18 mouse cellular contexts compared by ENCODE assay signal in the genomic region with DNA sequence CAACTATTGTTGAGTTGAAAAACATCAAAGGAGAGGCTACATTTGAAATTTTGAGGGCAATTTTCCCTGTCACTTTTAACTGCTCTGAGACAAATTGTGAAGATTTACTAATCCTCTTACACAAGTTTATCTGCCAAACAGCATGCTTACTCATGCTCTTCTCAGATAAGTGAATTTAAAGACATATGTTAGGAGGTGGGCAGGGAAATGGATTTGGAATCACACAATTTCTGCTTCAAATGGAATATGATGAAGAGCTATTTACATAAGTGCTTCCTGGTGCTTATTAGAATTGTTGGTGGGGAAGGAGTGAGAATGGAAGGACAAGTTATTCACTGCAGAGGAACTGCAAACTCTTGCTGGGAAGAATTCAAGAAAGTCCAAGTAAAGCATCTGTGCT.
"Had no signal": no experiment of that assay in that cellular context is flagged by ENCODE, and none has a peak within 500 bp of the region (broad histone marks: within the 10 kb centered on the region; RNA-seq: fewer than 3 reads in every experiment).

No protein-coding gene starts in this region.

- H3K4me2 ChIP-seq: lung, embryonic 14.5 days; midbrain, embryonic 12.5 days; neural tube, embryonic 13.5 days; neural tube, embryonic 15.5 days had no signal

- H3K36me3 ChIP-seq: midbrain, embryonic 10.5 days; midbrain, embryonic 12.5 days; neural tube, embryonic 13.5 days; neural tube, embryonic 15.5 days had no signal

- H3K27ac ChIP-seq: liver, embryonic 14.5 days; midbrain, embryonic 10.5 days; midbrain, embryonic 12.5 days; neural tube, embryonic 13.5 days; neural tube, embryonic 15.5 days had no signal

- H3K9me3 ChIP-seq: midbrain, embryonic 10.5 days; midbrain, embryonic 12.5 days; neural tube, embryonic 13.5 days; neural tube, embryonic 15.5 days had no signal

- DNase-seq: lung, adult 18-20 months; lung, embryonic 14.5 days; lung, postnatal 10 days; lung, postnatal 4 days; midbrain, embryonic 14.5 days; retina, postnatal 1 day; right cerebral cortex, postnatal 25 days; right cerebral cortex, postnatal 4 days; spleen, adult 18-20 months; thymus, adult 2 months; thymus, postnatal 25 days; thymus, postnatal 4 days had no signal

- H3K27me3 ChIP-seq: midbrain, embryonic 12.5 days; neural tube, embryonic 13.5 days; neural tube, embryonic 15.5 days had no signal

- H3K9ac ChIP-seq: liver, embryonic 14.5 days; lung, embryonic 14.5 days; midbrain, embryonic 12.5 days; neural tube, embryonic 13.5 days; neural tube, embryonic 15.5 days had no signal

- H3K4me3 ChIP-seq: midbrain, embryonic 10.5 days; midbrain, embryonic 12.5 days; myocyte; neural tube, embryonic 13.5 days; neural tube, embryonic 15.5 days had no signal

- H3K4me1 ChIP-seq: midbrain, embryonic 10.5 days; midbrain, embryonic 12.5 days; neural tube, embryonic 13.5 days; neural tube, embryonic 15.5 days had no signal
